Mouse (Mus musculus) kidney, postnatal 0 days (tissue): ENCODE measurements around the gene Aunip. TPM values are rescaled to one million over a fixed set of nuclear protein-coding genes. Genes with fewer than 3 reads are reported as not detected.

Experiments
- ATAC-seq: fragments of 200-750 bp; cut with Nextera tagmentation; replicated peaks from 2 replicates; pipeline ENCODE4 v1.8.0; 2017; ENCODE audit warnings: low read depth, moderate number of reproducible peaks, moderate TSS enrichment, moderate library complexity; ENCODE audit not compliant: low FRiP score
- DNase-seq: peaks from one replicate; pipeline ENCODE4 v3.0.0-alpha.2; 2016; ENCODE audit warnings: low spot score
- H3K27ac ChIP-seq: fragments of 300-500 bp; sonication (generic); 2 replicates; pipeline ENCODE4 v1.5.1; 2014; ENCODE audit warnings: mild to moderate bottlenecking
- H3K27me3 ChIP-seq: fragments of 300-500 bp; sonication (generic); 2 replicates; pipeline ENCODE4 v1.6.1; 2014; ENCODE audit warnings: low read length, mixed read lengths; ENCODE audit not compliant: insufficient read depth
- H3K36me3 ChIP-seq: fragments of 300-500 bp; sonication (generic); 2 replicates; pipeline ENCODE4 v1.6.1; 2014; ENCODE audit warnings: low read length, mixed read lengths; ENCODE audit not compliant: insufficient read depth
- H3K4me1 ChIP-seq: fragments of 300-500 bp; sonication (generic); replicated peaks from 2 replicates; pipeline ENCODE4 v1.6.1; 2014; ENCODE audit warnings: antibody characterized with exemption, low read length, mixed read lengths; ENCODE audit not compliant: insufficient read depth
- H3K4me2 ChIP-seq: fragments of 300-500 bp; sonication (generic); 2 replicates; pipeline ENCODE4 v1.6.1; 2014; ENCODE audit warnings: mild to moderate bottlenecking, low read length, moderate library complexity, mixed read lengths
- H3K4me3 ChIP-seq: fragments of 300-500 bp; sonication (generic); replicated peaks from 2 replicates; pipeline ENCODE4 v1.5.1; 2014; ENCODE audit warnings: low read depth, low read length
- H3K9ac ChIP-seq: fragments of 300-500 bp; sonication (generic); 2 replicates; pipeline ENCODE4 v1.6.1; 2014; ENCODE audit warnings: low read depth, low read length
- H3K9me3 ChIP-seq: fragments of 300-500 bp; sonication (generic); replicated peaks from 2 replicates; pipeline ENCODE4 v1.6.1; 2016; ENCODE audit warnings: low read length, inconsistent platforms, mixed read lengths
- CTCF ChIP-seq: IDR thresholded peaks from 2 replicates; pipeline ENCODE4 v1.5.1; 2016; ENCODE audit warnings: antibody characterized with exemption, low read depth, mild to moderate bottlenecking, moderate library complexity
- WGBS: fragments of 180-500 bp; shearing (Covaris S2); extraction: QIAGEN DNeasy Blood & Tissue Kit; methylation state at CpG from one replicate; pipeline ENCODE4 v1.1.7; 2014; 5-methylcytosine and 5-hydroxymethylcytosine counted together
- polyA plus RNA-seq: library from polyadenylated mRNA; unstranded; fragments of >200 nt; fragmentation: Nextera tagmentation; extraction: Ambion mirVana; gene quantifications from 2 replicates; pipeline ENCODE4 v1.2.1, GENCODE M21; 2015

Aunip gene
- polyA plus RNA-seq, 1 experiment from 2014 or later = 5.2 TPM

DNA sequence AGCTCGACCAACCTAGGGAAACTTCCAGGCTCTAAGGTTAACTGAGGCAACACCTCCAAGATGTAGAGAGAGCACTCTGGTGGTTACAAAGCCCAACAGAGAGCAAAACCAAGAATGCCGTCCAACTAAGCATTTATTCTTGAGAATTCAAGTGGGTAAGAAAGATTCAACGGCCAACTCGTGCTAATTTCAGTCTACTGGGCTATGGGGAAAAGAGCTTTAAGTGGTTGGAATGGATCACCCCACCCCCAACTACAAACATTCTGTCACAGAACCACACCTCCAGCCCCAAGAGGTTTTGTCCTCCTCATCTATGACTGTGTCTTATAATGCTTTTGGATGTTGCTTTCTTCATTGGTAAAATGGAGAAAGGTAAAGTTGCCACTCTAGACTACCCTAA, 22.1 kb downstream of the Aunip start:
- ATAC-seq = no peak
- H3K4me2 ChIP-seq = no peak overlapping the region
- no peak overlapping the region for H3K4me3 ChIP-seq
- no peaks in the 10 kb centered on the region for H3K9me3 ChIP-seq
- no peak for DNase-seq
- H3K27me3 ChIP-seq = no peaks in the 10 kb centered on the region
- no peak overlapping the region for H3K9ac ChIP-seq
- 87% methylated on average over 4 of the region's 4 CpGs for whole genome bisulfite sequencing
- no peak for TF ChIP-seq CTCF
- H3K36me3 ChIP-seq = peaks cover 29% of the 10 kb centered on the region
- no peak overlapping the region for H3K27ac ChIP-seq
- H3K4me1 ChIP-seq = no peaks in the 10 kb centered on the region

DNA sequence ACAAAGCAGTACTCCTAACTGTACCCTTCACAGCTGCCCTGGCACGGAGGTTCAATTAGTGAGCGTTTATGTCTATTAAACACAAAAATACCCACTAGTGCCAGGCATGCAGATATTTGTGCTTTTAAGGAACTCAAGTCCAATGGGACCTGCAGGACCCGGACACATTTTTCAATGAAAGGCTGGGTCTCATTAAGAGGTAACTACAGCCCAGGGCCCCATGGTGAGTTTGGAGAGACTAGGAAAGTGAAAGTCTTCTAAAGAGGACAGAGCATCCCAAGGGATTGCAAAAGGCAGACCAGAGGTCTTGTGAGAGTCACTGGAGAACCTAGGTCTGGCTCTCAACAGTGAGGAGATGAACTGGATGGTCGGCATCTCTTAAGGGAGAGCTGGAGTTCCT, 22.6 kb downstream of the Aunip start:
- Histone ChIP-seq H3K4me2 (peak overlapping the region; percentile 96), H3K4me3 (no peak overlapping the region), H3K36me3 (peaks cover 25% of the 10 kb centered on the region), H3K9ac (no peak overlapping the region), H3K27ac (no peak overlapping the region), H3K4me1 (no peaks in the 10 kb centered on the region), H3K27me3 (no peaks in the 10 kb centered on the region), H3K9me3 (no peaks in the 10 kb centered on the region)
- TF ChIP-seq CTCF = no peak
- 81% methylated on average over 4 of the region's 4 CpGs for WGBS
- ATAC-seq (no peak), DNase-seq (no peak)

DNA sequence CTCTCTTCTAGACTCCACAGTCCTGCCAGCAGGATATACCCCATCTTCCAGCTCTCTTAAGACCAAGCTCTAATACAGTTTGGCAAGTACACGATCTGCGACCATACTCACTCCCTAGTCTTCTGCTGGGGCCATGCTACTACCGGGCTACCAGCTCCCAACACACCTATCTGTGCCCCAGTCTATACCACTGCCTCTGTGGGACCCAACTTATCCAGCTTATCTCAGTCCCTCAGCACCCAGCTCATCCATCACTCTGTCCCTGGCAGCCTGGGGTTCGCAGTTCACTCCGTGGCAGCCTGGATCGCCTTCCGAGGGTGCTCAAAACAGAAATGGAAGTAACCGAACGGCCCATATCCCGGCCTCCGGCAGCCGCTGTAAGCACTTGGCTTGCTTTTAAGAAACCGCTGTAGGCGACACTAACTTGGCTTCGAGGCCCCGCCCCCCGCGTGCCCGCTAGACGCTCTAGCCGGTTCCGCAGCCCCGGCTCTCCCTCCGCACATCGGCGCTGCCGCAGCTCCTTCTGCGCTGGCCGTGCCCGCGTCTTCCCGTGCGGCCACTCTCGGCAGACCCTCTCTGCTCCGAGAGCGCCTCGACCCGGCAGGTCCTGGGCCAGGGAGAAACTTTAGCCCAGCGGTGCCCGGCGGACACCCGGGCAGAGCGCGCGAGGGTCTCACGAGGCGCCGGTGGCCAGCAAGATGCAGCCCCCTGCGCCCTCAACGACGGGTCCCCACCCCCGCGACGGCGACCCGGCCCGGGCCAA, 23.5 kb downstream of the Aunip start:
- Histone ChIP-seq H3K9me3 (no peaks in the 10 kb centered on the region), H3K36me3 (peaks cover 18% of the 10 kb centered on the region), H3K4me3 (peak overlapping the region; percentile 81), H3K4me1 (no peaks in the 10 kb centered on the region), H3K27ac (peak overlapping the region; percentile 96), H3K9ac (peak overlapping the region; percentile 92), H3K4me2 (peak overlapping the region; percentile 96), H3K27me3 (no peaks in the 10 kb centered on the region)
- DNase-seq (peak; percentile 83), ATAC-seq (peak; percentile 18; the same call in 1 of the 2 replicates)
- under 1% methylated on average over 56 of the region's 57 CpGs for WGBS
- no peak for TF ChIP-seq CTCF

DNA sequence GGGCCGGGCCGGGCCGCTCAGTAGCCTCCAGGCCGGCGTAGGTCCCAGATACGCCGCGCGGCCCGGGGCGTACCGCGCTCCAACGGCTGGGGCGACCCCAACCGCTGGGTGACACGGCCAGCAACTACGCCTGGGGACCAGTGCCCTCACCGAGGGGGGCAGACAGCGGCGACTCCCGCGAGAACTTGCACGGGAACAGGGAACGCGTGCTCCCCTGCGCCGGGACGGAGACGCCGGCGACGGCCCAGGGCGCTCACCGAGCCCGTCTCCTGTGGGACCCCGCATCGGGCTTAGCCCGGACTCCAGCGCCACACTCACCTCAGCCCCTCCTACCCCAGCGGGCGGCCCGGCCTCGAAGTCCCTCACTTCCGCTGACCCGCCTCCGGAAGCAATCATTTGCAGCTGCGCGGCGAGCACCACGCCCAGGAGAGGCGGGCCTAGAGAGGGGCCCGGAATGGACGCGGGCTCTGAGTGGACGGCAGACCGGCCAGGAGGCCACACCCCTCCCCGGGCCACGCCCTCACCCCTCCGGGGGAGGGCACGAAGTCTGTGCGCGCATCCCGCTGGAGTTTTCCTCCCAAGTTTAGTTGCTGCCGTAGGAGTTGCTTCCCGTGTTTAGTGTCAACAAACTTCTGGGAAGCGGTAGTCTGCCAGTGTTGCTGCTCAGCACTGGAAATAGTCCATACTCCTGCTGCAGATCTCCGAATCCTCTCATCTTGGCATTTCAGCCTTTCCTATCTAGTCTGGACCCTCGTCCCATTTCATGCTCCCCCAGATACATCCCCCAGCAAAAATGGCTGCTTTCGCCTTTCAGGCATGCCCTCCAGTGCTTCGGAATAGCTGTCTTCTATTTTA, 24.4 kb downstream of the Aunip start, which contains the start of gene Mtfr1l:
Gene Mtfr1l, minus strand, starts transcription at position 456 of the 855 bp plus-strand sequence.
- Histone ChIP-seq H3K4me3 (peak within 1 kb of the TSS; percentile 81), H3K27ac (peak within 1 kb of the TSS; percentile 96)
- under 1% methylated on average over 68 of the region's 71 CpGs for WGBS

DNA sequence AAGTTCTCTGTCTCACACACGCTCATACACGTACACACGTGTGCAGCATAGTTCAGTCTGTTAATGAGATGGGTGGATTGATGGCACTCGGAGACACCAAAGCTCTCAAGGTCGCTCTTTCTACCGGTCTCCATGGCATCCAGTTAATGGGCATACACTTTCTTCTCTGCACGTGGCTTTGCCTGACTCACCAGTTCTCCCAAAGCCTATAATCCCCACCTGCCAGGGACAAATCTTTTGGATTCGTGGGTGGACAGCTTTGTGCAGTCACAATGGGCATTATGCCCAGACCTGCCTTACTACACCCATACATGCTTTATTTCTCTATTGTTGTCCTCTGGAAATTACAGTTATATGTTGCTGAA, 25.0 kb downstream of the Aunip start:
- H3K27me3 ChIP-seq = no peaks in the 10 kb centered on the region
- H3K4me2 ChIP-seq = peak overlapping the region; percentile 96
- WGBS = 3% methylated on average over 8 of the region's 8 CpGs
- no peak for TF ChIP-seq CTCF
- H3K9ac ChIP-seq = peak overlapping the region; percentile 92
- DNase-seq (peak; percentile 37), ATAC-seq (no peak)
- H3K9me3 ChIP-seq = no peaks in the 10 kb centered on the region
- peaks cover 3% of the 10 kb centered on the region for H3K36me3 ChIP-seq
- no peaks in the 10 kb centered on the region for H3K4me1 ChIP-seq
- H3K4me3 ChIP-seq = peak overlapping the region; percentile 81
- peak overlapping the region; percentile 96 for H3K27ac ChIP-seq

More for the DNA sequence above, 24.4 kb downstream of the Aunip start, which contains the start of gene Mtfr1l:
- H3K36me3 ChIP-seq = peaks cover 9% of the 10 kb centered on the region
- H3K9ac ChIP-seq = peak within 1 kb of the TSS; percentile 92
- DNase-seq (peak; percentile 99), ATAC-seq (peak; percentile 97)
- TF ChIP-seq CTCF = no peak
- peak within 1 kb of the TSS; percentile 96 for H3K4me2 ChIP-seq
- no peaks in the 10 kb centered on the region for H3K9me3 ChIP-seq
- no peaks in the 10 kb centered on the region for H3K27me3 ChIP-seq
- H3K4me1 ChIP-seq = no peaks in the 10 kb centered on the region

DNA sequence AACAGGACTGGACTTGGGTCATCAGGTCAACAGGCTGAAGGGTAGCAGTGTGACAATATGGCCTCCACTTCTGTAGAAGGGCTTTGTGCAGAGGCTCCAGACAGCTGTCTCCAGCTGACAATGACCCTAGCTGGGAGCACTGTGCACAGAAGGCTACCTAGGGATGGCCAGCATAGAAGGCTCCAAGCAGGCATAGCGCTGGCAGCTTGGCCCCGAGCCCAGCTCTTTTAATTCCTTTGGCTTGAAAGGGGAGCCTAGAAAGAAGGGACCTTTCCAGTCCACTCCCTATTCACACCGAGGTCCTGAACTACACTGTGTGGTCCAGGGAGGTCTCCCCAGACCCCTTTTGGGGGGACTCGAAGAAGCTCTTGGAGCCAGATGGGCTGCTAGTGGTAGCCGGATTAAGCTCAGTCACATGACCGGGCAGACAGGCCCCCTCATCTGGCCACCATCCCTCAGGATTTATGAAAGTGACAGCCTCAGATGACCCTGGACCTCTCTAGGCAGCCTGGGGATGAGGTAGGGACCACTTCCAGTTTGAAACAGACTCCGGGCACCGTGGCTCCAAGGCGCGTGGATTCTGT, 28.3 kb downstream of the Aunip start:
- Histone ChIP-seq H3K27ac (no peak overlapping the region), H3K4me3 (no peak overlapping the region), H3K4me1 (no peaks in the 10 kb centered on the region), H3K36me3 (peaks cover 13% of the 10 kb centered on the region), H3K9me3 (no peaks in the 10 kb centered on the region), H3K9ac (no peak overlapping the region), H3K27me3 (no peaks in the 10 kb centered on the region), H3K4me2 (no peak overlapping the region)
- WGBS = 87% methylated on average over 10 of the region's 10 CpGs
- DNase-seq (no peak), ATAC-seq (no peak)
- no peak for TF ChIP-seq CTCF
